Mouse (Mus musculus) megakaryocyte, embryonic 14.5 days (primary cell): ENCODE results near the gene Mapk1ip1. TPM values are rescaled to one million over a fixed set of nuclear protein-coding genes. Genes with fewer than 3 reads are reported as not detected.

Experiments
- H3K27me3 ChIP-seq: replicated peaks from 2 replicates; pipeline ENCODE3; 2012; ENCODE audit warnings: inconsistent platforms
- H3K36me3 ChIP-seq: replicated peaks from 2 replicates; pipeline ENCODE3; 2012; ENCODE audit warnings: low read length, inconsistent platforms, mixed read lengths
- H3K4me1 ChIP-seq: 2 replicates; pipeline ENCODE4 v1.6.1; 2012; ENCODE audit warnings: inconsistent platforms
- H3K4me3 ChIP-seq: replicated peaks from 2 replicates; pipeline ENCODE3; 2012; ENCODE audit warnings: moderate library complexity, mild to moderate bottlenecking, inconsistent platforms
- H3K9me3 ChIP-seq: 2 replicates; pipeline ENCODE4 v1.6.1; 2012; ENCODE audit warnings: inconsistent platforms
- FLI1 ChIP-seq: IDR thresholded peaks from 2 replicates; pipeline ENCODE4 v1.6.1; 2012; ENCODE audit warnings: low read length, inconsistent platforms, mixed read lengths
- GATA1 ChIP-seq: IDR thresholded peaks from 3 replicates; pipeline ENCODE4 v1.6.1; 2012; ENCODE audit warnings: mixed read lengths, low read length, inconsistent platforms, borderline replicate concordance
- polyA plus RNA-seq: library from polyadenylated mRNA; stranded (reverse); fragments of >175 nt; gene quantifications from 2 replicates; pipeline ENCODE4 v1.2.3, GENCODE M21; 2012; ENCODE audit warnings: low replicate concordance; ENCODE audit not compliant: insufficient read depth

Mapk1ip1 gene
- polyA plus RNA-seq: 6.0 and 7.6 TPM in 2 replicates

DNA sequence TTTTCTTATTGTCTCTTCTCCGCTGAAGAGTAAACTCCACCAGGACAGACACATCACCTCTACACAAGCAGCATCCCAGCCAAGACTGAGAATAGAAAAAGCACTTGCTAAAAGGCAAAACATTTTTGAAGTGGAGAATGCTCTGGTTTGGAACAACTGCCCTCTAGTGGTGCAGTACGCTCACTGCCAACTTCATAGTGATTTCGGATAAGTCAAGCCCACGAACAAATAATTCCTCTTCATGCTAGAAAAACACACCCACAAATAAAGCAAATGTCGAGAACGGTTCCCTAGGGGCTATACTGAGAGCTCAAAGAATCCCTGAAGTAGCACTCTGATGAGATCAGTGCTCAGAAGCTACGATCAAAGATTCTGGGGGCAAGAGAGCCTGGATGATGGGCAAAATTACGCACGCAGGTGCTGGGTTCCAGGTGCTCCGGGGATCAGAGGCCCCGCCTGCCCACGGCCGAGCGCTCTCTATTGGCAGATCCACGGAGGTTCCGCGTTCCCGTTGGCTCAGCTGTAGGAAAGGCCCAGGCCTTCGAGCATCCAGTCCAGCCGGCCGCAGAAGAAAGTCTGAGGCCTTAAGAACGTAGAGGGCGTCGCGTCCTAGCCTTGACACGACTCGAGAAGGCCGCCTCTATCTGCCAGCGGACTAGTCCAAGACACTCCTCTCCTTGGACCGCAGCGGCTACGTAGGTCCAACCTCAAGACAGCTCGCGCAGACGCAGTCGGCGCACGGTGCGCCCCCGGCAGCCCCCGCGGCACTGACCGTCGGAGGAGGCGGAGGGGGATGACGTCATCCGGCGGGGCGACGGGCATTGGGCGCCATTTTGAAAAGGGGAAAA lies at the start of gene Mapk1ip1, which contains the start of gene Ppp2r2d:
Gene Mapk1ip1 (minus strand): TSS at position 730 of the 848 bp plus-strand sequence.
Gene Ppp2r2d (plus strand): TSS at position 536 of the 848 bp plus-strand sequence.
- Histone ChIP-seq H3K4me3 (peak within 1 kb of the TSS; percentile 98), H3K36me3 (peaks cover 37% of the 10 kb centered on the region), H3K4me1 (peaks cover 69% of the 10 kb centered on the region), H3K27me3 (no peaks in the 10 kb centered on the region), H3K9me3 (no peaks in the 10 kb centered on the region)
- no peak for TF ChIP-seq FLI1
- no peak for TF ChIP-seq GATA1

DNA sequence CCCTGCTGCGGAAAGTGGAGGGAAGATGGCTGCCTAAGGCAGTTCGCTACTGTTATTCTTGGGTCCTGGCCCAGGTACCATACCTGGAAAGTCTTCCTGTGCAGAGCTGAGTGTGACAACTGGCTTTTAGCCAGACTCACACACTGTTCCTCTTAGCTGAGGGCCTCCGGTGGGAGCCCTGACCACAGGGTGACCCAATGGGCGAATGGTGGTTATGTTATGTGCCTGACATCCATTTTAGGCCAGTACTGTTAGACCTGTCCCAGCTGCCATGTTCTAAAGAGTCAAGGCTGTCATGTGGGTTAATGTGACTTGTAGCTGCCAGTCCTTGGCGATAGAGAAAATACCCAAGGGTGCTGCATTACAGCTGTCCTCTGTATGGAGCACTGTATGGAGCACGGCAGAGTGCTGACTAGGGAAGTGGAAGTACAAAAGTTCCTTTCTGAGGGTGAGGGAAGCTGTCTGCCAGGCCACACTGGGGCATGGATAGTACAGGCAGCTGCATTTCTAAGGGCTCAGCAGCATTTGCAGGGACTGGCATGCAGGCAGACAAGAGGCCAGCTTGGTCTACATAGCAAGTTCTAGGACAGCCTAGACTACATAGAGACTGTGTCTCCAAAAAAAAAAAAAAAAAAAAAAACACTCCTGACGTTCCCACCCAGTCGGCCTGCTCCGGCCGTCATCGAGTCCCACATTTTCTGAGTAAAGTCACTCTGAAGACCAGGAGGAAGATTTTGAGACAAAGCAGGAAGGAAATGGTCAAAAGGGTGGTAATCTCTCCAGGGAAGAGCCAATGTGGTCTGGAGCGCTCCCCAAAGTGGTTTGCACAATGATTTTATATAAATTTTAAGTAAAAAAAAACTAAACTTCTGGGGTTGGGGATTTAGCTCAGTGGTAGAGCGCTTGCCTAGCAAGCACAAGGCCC lies 39.6 kb upstream of the Mapk1ip1 start:
- no peak for TF ChIP-seq GATA1
- no peak for TF ChIP-seq FLI1
- H3K27me3 ChIP-seq: no peaks in the 10 kb centered on the region

GRCm38 (mm10) chr7:138883724-138884123 lies 37.7 kb upstream of the Mapk1ip1 start:
- H3K4me1 ChIP-seq: peaks cover 21% of the 10 kb centered on the region

More for the DNA sequence above, 39.6 kb upstream of the Mapk1ip1 start:
- Histone ChIP-seq H3K36me3 (peaks cover 70% of the 10 kb centered on the region), H3K4me1 (peaks cover 21% of the 10 kb centered on the region), H3K9me3 (no peaks in the 10 kb centered on the region), H3K4me3 (peak overlapping the region; percentile 28)

DNA sequence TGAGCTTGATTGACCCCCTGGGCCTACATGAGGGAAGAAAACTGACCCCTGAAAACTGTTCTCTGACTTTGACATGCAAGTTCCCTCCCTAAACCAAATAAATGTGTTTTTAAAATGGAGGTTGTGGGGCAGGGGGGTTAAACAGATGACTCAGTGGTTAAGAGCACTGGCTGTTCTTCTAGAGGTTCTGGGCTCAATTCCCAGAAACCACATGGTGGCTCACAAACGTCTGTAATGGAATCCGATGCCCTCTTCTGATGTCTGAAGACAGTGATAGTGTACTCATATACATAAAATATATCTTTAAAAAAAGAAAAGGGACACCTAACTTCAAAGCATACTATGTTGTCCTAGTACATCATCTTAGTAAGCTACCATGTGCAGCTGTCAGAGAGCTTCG lies 29.0 kb upstream of the Mapk1ip1 start:
- H3K36me3 ChIP-seq: peaks cover 99% of the 10 kb centered on the region
- H3K9me3 ChIP-seq: no peaks in the 10 kb centered on the region
- H3K4me3 ChIP-seq: no peak overlapping the region
- H3K27me3 ChIP-seq: no peaks in the 10 kb centered on the region
- no peak for TF ChIP-seq GATA1
- no peak for TF ChIP-seq FLI1
- peaks cover 8% of the 10 kb centered on the region; the same call in 1 of the 2 replicates for H3K4me1 ChIP-seq

More at GRCm38 (mm10) chr7:138883724-138884123, 37.7 kb upstream of the Mapk1ip1 start:
- Histone ChIP-seq H3K9me3 (no peaks in the 10 kb centered on the region), H3K27me3 (no peaks in the 10 kb centered on the region), H3K4me3 (no peak overlapping the region), H3K36me3 (peaks cover 88% of the 10 kb centered on the region)
- no peak for TF ChIP-seq GATA1
- no peak for TF ChIP-seq FLI1

- no peak overlapping the region for H3K4me3 ChIP-seq
- H3K36me3 ChIP-seq: peaks cover 99% of the 10 kb centered on the region
- H3K27me3 ChIP-seq: no peaks in the 10 kb centered on the region
- TF ChIP-seq FLI1 (no peak), GATA1 (no peak)
- H3K9me3 ChIP-seq: no peaks in the 10 kb centered on the region
- peaks cover 8% of the 10 kb centered on the region; the same call in 1 of the 2 replicates for H3K4me1 ChIP-seq
These were observed 26.9 kb upstream of the Mapk1ip1 start for GRCm38 (mm10) chr7:138872956-138873355.

DNA sequence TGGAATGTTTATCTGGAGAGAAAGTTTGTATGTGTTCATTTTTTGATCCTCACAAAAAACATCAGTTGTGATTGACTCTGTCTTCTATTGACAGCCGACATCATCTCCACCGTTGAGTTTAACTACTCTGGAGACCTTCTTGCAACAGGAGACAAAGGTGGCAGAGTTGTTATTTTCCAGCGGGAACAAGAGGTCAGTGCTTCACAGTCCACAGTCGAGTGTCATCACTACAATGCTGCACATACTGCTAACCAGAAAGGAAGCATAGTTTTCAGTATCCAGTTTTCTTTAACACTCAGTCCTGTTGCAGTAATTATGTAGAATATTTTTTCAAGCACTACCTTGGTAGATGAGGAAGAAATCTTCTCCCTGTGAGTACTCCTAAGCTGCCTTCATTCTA lies 22.2 kb upstream of the Mapk1ip1 start:
- Histone ChIP-seq H3K4me3 (no peak overlapping the region), H3K36me3 (peaks cover 77% of the 10 kb centered on the region), H3K4me1 (peaks cover 36% of the 10 kb centered on the region), H3K27me3 (no peaks in the 10 kb centered on the region), H3K9me3 (no peaks in the 10 kb centered on the region)
- TF ChIP-seq FLI1: no peak

- TF ChIP-seq GATA1: no peak
- TF ChIP-seq FLI1: no peak
- Histone ChIP-seq H3K4me3 (peak overlapping the region; percentile 38), H3K27me3 (no peaks in the 10 kb centered on the region), H3K9me3 (no peaks in the 10 kb centered on the region), H3K36me3 (peaks cover 70% of the 10 kb centered on the region), H3K4me1 (peaks cover 39% of the 10 kb centered on the region)
These were observed 21.2 kb upstream of the Mapk1ip1 start for GRCm38 (mm10) chr7:138867286-138867685.

DNA sequence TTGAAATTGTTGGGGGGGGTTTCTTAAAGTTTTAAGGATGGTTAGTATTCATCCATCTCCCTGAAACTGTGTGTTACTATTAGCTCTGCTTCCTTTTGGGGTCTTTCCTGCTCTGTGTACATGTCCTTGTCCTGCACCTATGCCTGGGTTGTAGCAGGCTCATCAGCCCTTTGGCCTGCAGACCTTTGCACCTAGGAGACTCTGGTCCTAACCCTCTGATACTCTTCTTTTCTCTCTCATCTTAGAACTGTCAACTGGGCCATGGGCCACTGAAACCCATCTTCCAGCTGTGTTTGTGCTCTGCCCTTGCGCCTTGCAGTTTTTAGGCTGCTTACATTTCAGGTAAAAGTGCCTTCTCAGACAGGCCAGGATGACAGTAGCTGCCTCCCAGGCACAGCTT lies 18.7 kb upstream of the Mapk1ip1 start:
- H3K4me3 ChIP-seq: no peak overlapping the region
- H3K36me3 ChIP-seq: peaks cover 58% of the 10 kb centered on the region
- TF ChIP-seq FLI1 (no peak), GATA1 (no peak)
- H3K27me3 ChIP-seq: no peaks in the 10 kb centered on the region
- H3K4me1 ChIP-seq: peaks cover 39% of the 10 kb centered on the region
- no peaks in the 10 kb centered on the region for H3K9me3 ChIP-seq

DNA sequence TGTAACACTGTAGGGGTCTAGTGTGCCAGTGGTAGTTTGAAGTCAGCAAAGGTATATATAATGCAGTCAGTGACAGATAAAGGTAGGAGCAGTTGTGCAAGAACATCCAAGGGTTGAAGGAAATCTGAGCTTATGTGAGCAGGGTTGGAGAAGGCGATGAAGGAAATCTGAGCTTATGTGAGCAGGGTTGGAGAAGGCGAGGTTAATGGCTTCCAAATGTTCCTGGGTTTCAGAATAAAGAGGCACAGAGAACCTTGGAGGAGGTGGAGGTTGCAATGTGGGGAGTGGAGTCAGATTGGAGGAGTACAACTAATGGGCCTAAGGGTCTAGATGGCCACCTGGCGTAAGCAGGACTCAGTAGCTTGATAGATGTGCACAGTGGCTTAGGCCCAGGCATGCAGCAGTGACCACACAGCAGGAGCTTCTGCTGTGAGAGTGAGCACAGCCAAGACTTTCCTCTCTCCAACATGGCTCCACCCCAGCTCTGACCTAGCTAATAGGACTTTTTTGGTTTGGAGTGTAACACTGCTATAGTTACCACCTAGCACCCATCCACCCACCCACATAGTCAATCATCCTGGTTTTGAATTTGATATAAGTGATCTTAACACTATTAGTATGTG lies 18.0 kb upstream of the Mapk1ip1 start:
- H3K27me3 ChIP-seq: no peaks in the 10 kb centered on the region
- peaks cover 39% of the 10 kb centered on the region for H3K4me1 ChIP-seq
- H3K36me3 ChIP-seq: peaks cover 55% of the 10 kb centered on the region
- no peak overlapping the region for H3K4me3 ChIP-seq
- TF ChIP-seq FLI1 (no peak), GATA1 (no peak)
- H3K9me3 ChIP-seq: no peaks in the 10 kb centered on the region
